11 mouse cellular contexts compared by ENCODE assay signal in the genomic region with DNA sequence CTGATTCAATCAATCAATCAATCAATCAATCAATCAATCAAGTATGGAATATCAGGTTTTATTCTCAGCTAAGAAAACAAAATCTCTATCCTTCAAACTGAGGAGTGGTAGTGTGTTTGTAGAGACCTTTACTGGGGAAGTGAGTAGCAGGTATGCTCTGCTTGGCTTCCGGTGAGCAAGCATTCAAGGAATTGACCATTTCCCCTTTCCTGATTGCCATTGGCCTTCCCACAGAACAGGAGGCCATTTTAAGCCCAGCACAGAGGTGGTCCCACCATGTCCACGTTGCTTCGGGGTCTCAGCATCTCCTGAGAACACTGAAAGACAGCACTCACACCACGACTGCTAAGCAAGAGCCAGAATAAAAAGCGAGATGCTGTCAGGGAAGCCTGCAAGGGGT.
A peak's percentile ranks its signal among the peaks of the same experiment; 100 is the strongest.
DNase-seq lines count a peak whose midpoint lies in the region; ATAC-seq and TF ChIP-seq lines count a peak whose summit lies in the region.
"Had no signal": no experiment of that assay in that cellular context is flagged by ENCODE, and none has a peak within 500 bp of the region (broad histone marks: within the 10 kb centered on the region; RNA-seq: fewer than 3 reads in every experiment).

No protein-coding gene starts in this region.

- peak overlapping the region; percentile 49 for H3K27ac ChIP-seq in heart, embryonic 13.5 days (replicated peaks)
- no peak overlapping the region for H3K27ac ChIP-seq in liver, embryonic 11.5 days (ENCODE audit: low read depth, low read length)
- peak overlapping the region; percentile 56 for H3K27ac ChIP-seq in embryonic fibroblast, embryonic 13.5 days (ENCODE audit: insufficient read depth, low read length)
- H3K27ac ChIP-seq: forebrain, embryonic 13.5 days; liver, embryonic 15.5 days had no signal

- no peak for ATAC-seq in heart, embryonic 13.5 days (ENCODE audit: extremely low read depth, insufficient number of reproducible peaks, low FRiP score, low TSS enrichment)
- no peak for ATAC-seq in liver, embryonic 11.5 days (replicated peaks; ENCODE audit: low FRiP score)
- peak; percentile 52 for ATAC-seq in megakaryocyte progenitor cell, adult 5-6 weeks (replicated peaks; ENCODE audit: poor library complexity)
- ATAC-seq in cerebellum, adult (ENCODE audit: insufficient number of reproducible peaks, low FRiP score, low TSS enrichment), result no peak
- ATAC-seq: forebrain, embryonic 13.5 days had no signal

- no peaks in the 10 kb centered on the region for H3K36me3 ChIP-seq in heart, embryonic 13.5 days
- no peaks in the 10 kb centered on the region for H3K36me3 ChIP-seq in liver, embryonic 11.5 days (ENCODE audit: control insufficient read depth, insufficient read depth, low read length)
- H3K36me3 ChIP-seq: liver, embryonic 15.5 days had no signal

- peak overlapping the region; percentile 70 for H3K4me2 ChIP-seq in heart, embryonic 13.5 days
- H3K4me2 ChIP-seq in liver, embryonic 11.5 days, result peak overlapping the region; percentile 37; the same call in 1 of the 2 replicates
- H3K4me2 ChIP-seq: forebrain, embryonic 13.5 days; liver, embryonic 15.5 days had no signal

- peaks cover 18% of the 10 kb centered on the region for H3K4me1 ChIP-seq in heart, embryonic 13.5 days
- peaks cover 2% of the 10 kb centered on the region; the same call in 1 of the 2 replicates for H3K4me1 ChIP-seq in liver, embryonic 11.5 days (replicated peaks; ENCODE audit: control insufficient read depth, insufficient read depth, low read length)
- H3K4me1 ChIP-seq in embryonic fibroblast, embryonic 13.5 days (ENCODE audit: control insufficient read depth, insufficient read depth, low read length), result peaks cover 14% of the 10 kb centered on the region
- H3K4me1 ChIP-seq: liver, embryonic 15.5 days had no signal

- 0 out of 2 replicates have a peak, but pooled peaks cover 19% of the 10 kb centered on the region for H3K27me3 ChIP-seq in heart, embryonic 13.5 days (replicated peaks)
- no peaks in the 10 kb centered on the region for H3K27me3 ChIP-seq in liver, embryonic 11.5 days (replicated peaks; ENCODE audit: control insufficient read depth, insufficient read depth, low read length)
- H3K27me3 ChIP-seq: forebrain, embryonic 13.5 days; liver, embryonic 15.5 days had no signal

- H3K9me3 ChIP-seq in heart, embryonic 13.5 days, result 0 out of 2 replicates have a peak, but pooled peaks cover 3% of the 10 kb centered on the region
- H3K9me3 ChIP-seq in liver, embryonic 11.5 days (ENCODE audit: control insufficient read depth, low read length), result no peaks in the 10 kb centered on the region
- H3K9me3 ChIP-seq: forebrain, embryonic 13.5 days; liver, embryonic 15.5 days had no signal

- 13% methylated on average over 5 of the region's 5 CpGs for WGBS in heart, embryonic 13.5 days
- 22% methylated on average over 5 of the region's 5 CpGs for WGBS in liver, embryonic 11.5 days

- peak overlapping the region; percentile 35 for H3K4me3 ChIP-seq in heart, embryonic 13.5 days
- no peak overlapping the region for H3K4me3 ChIP-seq in liver, embryonic 11.5 days (ENCODE audit: low read depth, low read length)
- no peak overlapping the region for H3K4me3 ChIP-seq in embryonic fibroblast, embryonic 13.5 days (ENCODE audit: insufficient read depth, low read length)
- H3K4me3 ChIP-seq: forebrain, embryonic 13.5 days; liver, embryonic 15.5 days had no signal

- TF ChIP-seq CTCF in embryonic fibroblast, embryonic 13.5 days (IDR thresholded peaks at IDR 0.05; ENCODE audit: borderline replicate concordance, insufficient read depth, low read length), result no peak

- H3K9ac ChIP-seq in heart, embryonic 13.5 days, result peak overlapping the region; percentile 47; the same call in 1 of the 2 replicates
- H3K9ac ChIP-seq in liver, embryonic 11.5 days (ENCODE audit: low read depth, low read length), result no peak overlapping the region
- H3K9ac ChIP-seq: forebrain, embryonic 13.5 days; liver, embryonic 15.5 days had no signal

- DNase-seq in heart, adult 18-20 months, result no peak
- no peak for DNase-seq in liver, embryonic 11.5 days (ENCODE audit: low spot score)
- DNase-seq in liver, result no peak
- no peak for DNase-seq in thymus, postnatal 10 days (ENCODE audit: low spot score in 2 of 2)
- DNase-seq: thymus, adult 18-20 months had no signal

- no peak for TF ChIP-seq POLR2A in embryonic fibroblast, embryonic 13.5 days (IDR thresholded peaks at IDR 0.05; ENCODE audit: low read depth, low read length)
